Mouse (Mus musculus) MEL (cell line): ENCODE measurements at regions not wholly inside any gene's neighbourhood (a gene's known extent, or its start where the extent isn't known, plus 50 kb on each side); places are given as distances from the start of the nearest gene placed in this dataset.

Experiments
- DNase-seq: peaks from one replicate; pipeline ENCODE4 v3.0.0; 2011; ENCODE audit warnings: low read depth, low spot score
- H3K27ac ChIP-seq: 2 replicates; pipeline ENCODE4 v1.5.1; 2012; ENCODE audit warnings: low read depth, mild to moderate bottlenecking, control low read depth, low read length, moderate library complexity; ENCODE audit not compliant: control insufficient read depth
- H3K27me3 ChIP-seq, 2 experiments: fragments of 150-350 bp in 1 of 2; sonication (generic) in 1 of 2; 2 replicates each; pipeline ENCODE4 v1.6.1; 2012; ENCODE audit warnings: low read length in 2 of 2, mild to moderate bottlenecking in 2 of 2, improper control_type of control experiment in 1 of 2, moderate library complexity in 1 of 2; ENCODE audit not compliant: insufficient read depth in 2 of 2, control insufficient read depth in 1 of 2
- H3K36me3 ChIP-seq, 2 experiments: 2 replicates each; pipeline ENCODE4 v1.6.1; 2012 to 2014; ENCODE audit warnings: low read length in 2 of 2, improper control_type of control experiment in 1 of 2, inconsistent platforms in 1 of 2, mild to moderate bottlenecking in 1 of 2; ENCODE audit not compliant: insufficient read depth in 2 of 2, control insufficient read depth in 1 of 2
- H3K4me1 ChIP-seq, 2 experiments: fragments of 150-350 bp in 1 of 2; sonication (generic) in 1 of 2; 2 replicates each; pipeline ENCODE4 v1.6.1; 2012; ENCODE audit warnings: low read length in 2 of 2, improper control_type of control experiment in 1 of 2, mild to moderate bottlenecking in 1 of 2; ENCODE audit not compliant: insufficient read depth in 2 of 2, control insufficient read depth in 1 of 2
- H3K4me3 ChIP-seq, 2 experiments: fragments of 150-350 bp in 1 of 2; sonication (generic) in 1 of 2; 2 replicates each; pipeline ENCODE4 v1.5.1; 2012; ENCODE audit warnings: low read depth in 2 of 2, low read length in 2 of 2, mild to moderate bottlenecking in 2 of 2, moderate library complexity in 2 of 2, control low read depth in 1 of 2, improper control_type of control experiment in 1 of 2; ENCODE audit not compliant: control insufficient read depth in 1 of 2, insufficient read depth in 1 of 2
- H3K79me2 ChIP-seq: 2 replicates; pipeline ENCODE4 v1.6.1; 2012; ENCODE audit warnings: mild to moderate bottlenecking, low read length, moderate library complexity; ENCODE audit not compliant: control insufficient read depth, poor library complexity, insufficient read depth
- H3K9ac ChIP-seq: 2 replicates; pipeline ENCODE4 v1.6.1; 2012; ENCODE audit warnings: low read depth, mild to moderate bottlenecking, control low read depth, low read length, moderate library complexity; ENCODE audit not compliant: control insufficient read depth, poor library complexity, severe bottlenecking
- H3K9me3 ChIP-seq: fragments of 150-350 bp; sonication (generic); replicated peaks from 2 replicates; pipeline ENCODE4 v1.6.1; 2012; ENCODE audit warnings: mild to moderate bottlenecking, low read length, improper control_type of control experiment, moderate library complexity; ENCODE audit not compliant: insufficient read depth
- BHLHE40 ChIP-seq: IDR thresholded peaks from 2 replicates; pipeline ENCODE4 v1.6.1; 2012; ENCODE audit warnings: low read depth, mild to moderate bottlenecking, inconsistent platforms, low read length, improper control_type of control experiment, borderline replicate concordance
- CHD1 ChIP-seq: IDR thresholded peaks from 2 replicates; pipeline ENCODE4 v1.6.1; 2012; ENCODE audit warnings: low read depth, mild to moderate bottlenecking, inconsistent platforms, low read length, improper control_type of control experiment
- CHD2 ChIP-seq: IDR thresholded peaks from 2 replicates; pipeline ENCODE4 v1.6.1; 2011; ENCODE audit warnings: low read length, improper control_type of control experiment
- CTCF ChIP-seq, 3 experiments: IDR thresholded peaks in 2 of 3; conservative IDR thresholded peaks in 1 of 3; 2 replicates each; pipeline ENCODE4 v1.5.1; 2011 to 2012; ENCODE audit warnings: low read length in 3 of 3, low read depth in 2 of 3, mild to moderate bottlenecking in 2 of 3, improper control_type of control experiment in 1 of 3, inconsistent platforms in 1 of 3, mixed read lengths in 1 of 3, moderate library complexity in 1 of 3; ENCODE audit not compliant: control insufficient read depth in 1 of 3, insufficient read depth in 1 of 3, poor library complexity in 1 of 3, severe bottlenecking in 1 of 3
- E2F4 ChIP-seq: IDR thresholded peaks from 2 replicates; pipeline ENCODE4 v1.6.1; 2011; ENCODE audit warnings: low read depth, low read length, improper control_type of control experiment, borderline replicate concordance
- ELF1 ChIP-seq: IDR thresholded peaks from 2 replicates; pipeline ENCODE4 v1.6.1; 2014; ENCODE audit warnings: low read depth, mild to moderate bottlenecking, inconsistent platforms, low read length, improper control_type of control experiment, moderate library complexity
- EP300 ChIP-seq, 2 experiments: IDR thresholded peaks; 2 replicates each; pipeline ENCODE4 v1.6.1; 2011; ENCODE audit warnings: improper control_type of control experiment in 2 of 2, low read length in 2 of 2, low read depth in 1 of 2, mild to moderate bottlenecking in 1 of 2
- GABPA ChIP-seq: IDR thresholded peaks from 2 replicates; pipeline ENCODE4 v1.6.1; 2012; ENCODE audit warnings: low read depth, mild to moderate bottlenecking, inconsistent platforms, low read length, improper control_type of control experiment, moderate library complexity
- GATA1 ChIP-seq: IDR thresholded peaks from 2 replicates; pipeline ENCODE4 v1.6.1; 2011; ENCODE audit warnings: low read depth, low read length, improper control_type of control experiment
- HCFC1 ChIP-seq: IDR thresholded peaks from 2 replicates; pipeline ENCODE4 v1.6.1; 2012; ENCODE audit warnings: low read depth, mild to moderate bottlenecking, inconsistent platforms, low read length, improper control_type of control experiment, moderate library complexity
- JUND ChIP-seq: IDR thresholded peaks from 2 replicates; pipeline ENCODE4 v1.6.1; 2011; ENCODE audit warnings: low read depth, mild to moderate bottlenecking, improper control_type of control experiment, low read length
- KAT2A ChIP-seq: conservative IDR thresholded peaks from 2 replicates; pipeline ENCODE4 v1.6.1; 2012; ENCODE audit warnings: low read depth, low read length, improper control_type of control experiment, inconsistent platforms
- MAFK ChIP-seq: IDR thresholded peaks from 2 replicates; pipeline ENCODE4 v1.6.1; 2011; ENCODE audit warnings: low read depth, mild to moderate bottlenecking, low read length, improper control_type of control experiment, borderline replicate concordance
- MAX ChIP-seq: IDR thresholded peaks from 2 replicates; pipeline ENCODE4 v1.6.1; 2011; ENCODE audit warnings: low read length, improper control_type of control experiment
- MAZ ChIP-seq: IDR thresholded peaks from 2 replicates; pipeline ENCODE4 v1.6.1; 2012; ENCODE audit warnings: low read depth, mild to moderate bottlenecking, inconsistent platforms, low read length, improper control_type of control experiment
- MEF2A ChIP-seq: IDR thresholded peaks from 2 replicates; pipeline ENCODE4 v1.6.1; 2014; ENCODE audit warnings: low read depth, mild to moderate bottlenecking, inconsistent platforms, low read length, improper control_type of control experiment; ENCODE audit not compliant: poor library complexity, insufficient replicate concordance, severe bottlenecking; ENCODE audit errors: extremely low read depth
- MXI1 ChIP-seq: IDR thresholded peaks from 2 replicates; pipeline ENCODE4 v1.6.1; 2011; ENCODE audit warnings: mild to moderate bottlenecking, low read depth, low read length, improper control_type of control experiment
- MYB ChIP-seq: IDR thresholded peaks from 2 replicates; pipeline ENCODE4 v1.6.1; 2011; ENCODE audit warnings: mild to moderate bottlenecking, low read depth, low read length, improper control_type of control experiment
- MYC ChIP-seq: IDR thresholded peaks from 2 replicates; pipeline ENCODE4 v1.6.1; 2011; ENCODE audit warnings: low read depth, mild to moderate bottlenecking, low read length, improper control_type of control experiment, moderate library complexity
- NRF1 ChIP-seq: IDR thresholded peaks from 2 replicates; pipeline ENCODE4 v1.6.1; 2014; ENCODE audit warnings: low read depth, mild to moderate bottlenecking, inconsistent platforms, low read length, improper control_type of control experiment, moderate library complexity; ENCODE audit not compliant: poor library complexity, insufficient read depth, severe bottlenecking
- POLR2A ChIP-seq, 2 experiments: IDR thresholded peaks; 2 replicates each; pipeline ENCODE4 v1.6.1; 2011 to 2012; ENCODE audit warnings: low read length in 2 of 2, mild to moderate bottlenecking in 2 of 2, control low read depth in 1 of 2, improper control_type of control experiment in 1 of 2, low read depth in 1 of 2, moderate library complexity in 1 of 2; ENCODE audit not compliant: control insufficient read depth in 1 of 2, insufficient read depth in 1 of 2, poor library complexity in 1 of 2
- POLR2AphosphoS2 ChIP-seq: IDR thresholded peaks from 2 replicates; pipeline ENCODE4 v1.6.1; 2011; ENCODE audit warnings: low read length, improper control_type of control experiment
- POLR2AphosphoS5 ChIP-seq: IDR thresholded peaks from 2 replicates; pipeline ENCODE4 v1.6.1; 2012; ENCODE audit warnings: low read depth, borderline replicate concordance, mild to moderate bottlenecking, inconsistent platforms, low read length, moderate library complexity, mixed read lengths
- RAD21 ChIP-seq: IDR thresholded peaks from 2 replicates; pipeline ENCODE4 v1.6.1; 2011; ENCODE audit warnings: mild to moderate bottlenecking, low read depth, low read length, improper control_type of control experiment
- RCOR1 ChIP-seq: IDR thresholded peaks from 2 replicates; pipeline ENCODE4 v1.6.1; 2012; ENCODE audit warnings: low read depth, mild to moderate bottlenecking, inconsistent platforms, low read length, improper control_type of control experiment
- SIN3A ChIP-seq: IDR thresholded peaks from 2 replicates; pipeline ENCODE4 v1.6.1; 2012; ENCODE audit warnings: low read length, improper control_type of control experiment, inconsistent platforms
- SMC3 ChIP-seq: IDR thresholded peaks from 2 replicates; pipeline ENCODE4 v1.6.1; 2011; ENCODE audit warnings: low read depth, low read length, improper control_type of control experiment
- TAL1 ChIP-seq: IDR thresholded peaks from 2 replicates; pipeline ENCODE4 v1.6.1; 2012; ENCODE audit warnings: mild to moderate bottlenecking, inconsistent platforms, low read length, moderate library complexity, mixed read lengths
- TBP ChIP-seq: IDR thresholded peaks from 2 replicates; pipeline ENCODE4 v1.8.0; 2011; ENCODE audit warnings: low read depth, low read length, improper control_type of control experiment
- UBTF ChIP-seq: IDR thresholded peaks from 2 replicates; pipeline ENCODE4 v1.6.1; 2012; ENCODE audit warnings: low read depth, mild to moderate bottlenecking, inconsistent platforms, low read length, improper control_type of control experiment, moderate library complexity, borderline replicate concordance; ENCODE audit not compliant: insufficient read depth
- USF1 ChIP-seq: IDR thresholded peaks from 2 replicates; pipeline ENCODE4 v1.6.1; 2014; ENCODE audit warnings: low read depth, mild to moderate bottlenecking, inconsistent platforms, low read length, improper control_type of control experiment, moderate library complexity
- USF2 ChIP-seq, 2 experiments: IDR thresholded peaks; 2 replicates each; pipeline ENCODE4 v1.6.1; 2011 to 2012; ENCODE audit warnings: improper control_type of control experiment in 2 of 2, low read length in 2 of 2, borderline replicate concordance in 1 of 2, inconsistent platforms in 1 of 2, low read depth in 1 of 2, mild to moderate bottlenecking in 1 of 2; ENCODE audit not compliant: insufficient read depth in 1 of 2
- ZC3H11A ChIP-seq: IDR thresholded peaks from 2 replicates; pipeline ENCODE4 v1.6.1; 2012; ENCODE audit warnings: low read depth, mild to moderate bottlenecking, inconsistent platforms, low read length, improper control_type of control experiment
- ZKSCAN1 ChIP-seq: IDR thresholded peaks from 2 replicates; pipeline ENCODE4 v1.6.1; 2012; ENCODE audit warnings: low read depth, mild to moderate bottlenecking, inconsistent platforms, low read length, improper control_type of control experiment, moderate library complexity
- ZMIZ1 ChIP-seq: IDR thresholded peaks from 2 replicates; pipeline ENCODE4 v1.6.1; 2012; ENCODE audit warnings: low read depth, mild to moderate bottlenecking, inconsistent platforms, low read length, improper control_type of control experiment, moderate library complexity
- ZNF384 ChIP-seq: IDR thresholded peaks from 2 replicates; pipeline ENCODE4 v1.6.1; 2012; ENCODE audit warnings: low read depth, mild to moderate bottlenecking, inconsistent platforms, low read length, improper control_type of control experiment

GRCm38 (mm10) chr1:98273966-98274616 lies 146.8 kb upstream of the Slco6d1 start:
- DNase-seq = peak; percentile 65
- Histone ChIP-seq H3K36me3 (peaks cover 0 to 9% of the 10 kb centered on the region in 2 experiments; a peak in 2 of 4 replicates), H3K9ac (no peak overlapping the region), H3K27me3 (no peaks in the 10 kb centered on the region), H3K4me1 (peaks cover 6 to 17% of the 10 kb centered on the region in 2 experiments; a peak in 3 of 4 replicates), H3K27ac (no peak overlapping the region), H3K4me3 (peak overlapping the region in 1 of 2 experiments; percentile 48; a peak in 2 of 4 replicates), H3K9me3 (no peaks in the 10 kb centered on the region), H3K79me2 (no peaks in the 10 kb centered on the region)
- TF ChIP-seq CTCF (IDR thresholded peaks at IDR 0.05 in 2 of 3, conservative IDR thresholded peaks at IDR 0.05 in 1 of 3; ENCODE audit: control insufficient read depth in 1 of 3, insufficient read depth in 1 of 3, low read depth in 2 of 3, low read length in 3 of 3, poor library complexity in 1 of 3, severe bottlenecking in 1 of 3) = no peak
- peak; percentile 53; the same call in 1 of the 2 replicates for TF ChIP-seq RCOR1
- no peak for TF ChIP-seq TAL1
- TF ChIP-seq USF2 (IDR thresholded peaks at IDR 0.05; ENCODE audit: borderline replicate concordance in 1 of 2, insufficient read depth in 1 of 2, low read depth in 1 of 2, low read length in 2 of 2) = no peak
- TF ChIP-seq ZMIZ1 = no peak
- TF ChIP-seq MYC = no peak
- TF ChIP-seq POLR2A (IDR thresholded peaks at IDR 0.05; ENCODE audit: control insufficient read depth in 1 of 2, insufficient read depth in 1 of 2, low read depth in 1 of 2, low read length in 2 of 2, poor library complexity in 1 of 2) = no peak
- TF ChIP-seq ZC3H11A = no peak
- no peak for TF ChIP-seq NRF1
- TF ChIP-seq GATA1 = peak; percentile 69
- no peak for TF ChIP-seq POLR2AphosphoS5
- TF ChIP-seq SMC3 = no peak
- no peak for TF ChIP-seq MXI1
- no peak for TF ChIP-seq ELF1
- no peak for TF ChIP-seq MAX
- no peak for TF ChIP-seq TBP
- peak; percentile 66; the same call in 1 of the 2 replicates for TF ChIP-seq BHLHE40
- peak; percentile 84 for TF ChIP-seq SIN3A
- TF ChIP-seq HCFC1 = 0 out of 2 replicates have a peak, but pooled peaks have one; percentile 47
- TF ChIP-seq MYB = 0 out of 2 replicates have a peak, but pooled peaks have one; percentile 50
- peak; percentile 68 to 87 for TF ChIP-seq EP300 (IDR thresholded peaks at IDR 0.05; ENCODE audit: low read depth in 1 of 2, low read length in 2 of 2)
- no peak for TF ChIP-seq KAT2A
- TF ChIP-seq MAFK = no peak
- no peak for TF ChIP-seq RAD21
- no peak for TF ChIP-seq POLR2AphosphoS2
- peak; percentile 97 for TF ChIP-seq MEF2A
- TF ChIP-seq UBTF = no peak
- TF ChIP-seq ZNF384 = no peak
- no peak for TF ChIP-seq CHD1
- TF ChIP-seq E2F4 = no peak
- TF ChIP-seq GABPA = no peak
- peak; percentile 69; the same call in 1 of the 2 replicates for TF ChIP-seq JUND
- no peak for TF ChIP-seq ZKSCAN1
- TF ChIP-seq CHD2 = no peak; the same call in 1 of the 2 replicates
- no peak for TF ChIP-seq USF1
- no peak for TF ChIP-seq MAZ
